Mouse (Mus musculus) G1E (cell line): ENCODE data around the gene Zkscan7.

Experiments used
- CTCF ChIP-seq: IDR thresholded peaks from 2 replicates; pipeline ENCODE4 v1.5.1; 2012; ENCODE audit warnings: low read depth, low read length, inconsistent platforms, mixed read lengths
- GATA1 ChIP-seq: IDR thresholded peaks from 2 replicates; pipeline ENCODE4 v1.6.1; 2012; ENCODE audit warnings: borderline replicate concordance, low read length, inconsistent platforms, mixed read lengths
- POLR2AphosphoS5 ChIP-seq: IDR thresholded peaks from 2 replicates; pipeline ENCODE4 v1.6.1; 2012; ENCODE audit warnings: low read depth, low read length, inconsistent platforms; ENCODE audit not compliant: insufficient replicate concordance
- TAL1 ChIP-seq: conservative IDR thresholded peaks from 2 replicates; pipeline ENCODE4 v1.6.1; 2012; ENCODE audit warnings: low read depth, low read length, inconsistent platforms, mixed read lengths

DNA sequence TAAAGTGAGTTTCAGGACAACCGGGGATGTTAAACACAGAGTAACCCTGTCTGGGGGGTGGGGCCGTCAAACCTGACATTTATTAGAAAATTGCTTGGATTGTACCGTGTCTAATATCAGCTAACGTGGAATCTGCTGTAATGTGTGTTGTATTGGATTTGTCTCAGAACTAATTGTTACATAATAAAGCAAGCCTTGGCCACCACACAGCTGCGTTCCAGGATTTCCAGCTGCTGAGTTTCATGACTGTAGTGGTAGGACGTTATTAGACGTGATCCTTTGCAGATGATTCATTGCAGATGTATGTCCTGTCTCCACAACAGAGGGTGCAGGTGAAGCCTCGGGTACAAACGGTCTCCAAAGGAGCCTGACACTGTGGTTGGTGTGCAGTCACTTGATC lies 49.4 kb upstream of the Zkscan7 start:
- TF ChIP-seq CTCF (no peak), POLR2AphosphoS5 (no peak), TAL1 (no peak), GATA1 (no peak)
